8 mouse cellular contexts compared by ENCODE assay signal in the genomic region with DNA sequence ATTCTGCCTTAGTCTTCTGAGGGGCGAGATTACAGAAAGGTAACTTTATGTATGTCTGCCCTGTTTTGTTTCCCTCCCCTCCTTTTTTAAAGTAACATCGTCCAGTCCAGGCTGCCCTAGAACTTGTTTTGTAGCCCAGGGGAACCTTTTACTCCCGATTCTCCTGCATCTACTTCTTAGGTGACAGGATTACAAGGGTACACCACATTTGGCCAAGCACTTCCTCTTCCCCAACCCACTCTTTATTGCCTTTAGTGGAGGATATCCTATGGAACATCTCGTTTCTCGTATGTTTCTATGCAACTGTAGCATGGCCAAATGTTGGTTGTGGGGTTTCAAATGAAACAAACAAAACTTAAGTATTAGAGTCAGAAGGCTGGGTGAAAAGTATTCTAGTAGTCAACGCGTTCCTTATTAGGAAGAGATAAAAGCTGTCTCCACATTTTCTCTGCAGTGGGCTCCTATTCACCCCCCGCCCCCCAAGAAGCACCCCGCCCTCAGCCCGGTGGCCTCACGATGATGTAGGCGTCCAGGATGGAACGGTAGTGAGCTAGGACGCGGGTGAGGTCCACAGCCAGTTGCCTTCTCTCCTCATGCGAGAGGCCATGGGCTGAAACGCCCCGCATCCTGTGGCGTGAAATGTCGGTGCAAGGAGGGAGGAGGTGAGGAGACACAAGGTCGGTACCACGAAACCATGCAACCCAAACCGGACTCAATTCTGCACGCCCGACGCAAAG. TPM values are rescaled to one million over a fixed set of nuclear protein-coding genes. Genes with fewer than 3 reads are reported as not detected.
A peak's percentile ranks its signal among the peaks of the same experiment; 100 is the strongest.
DNase-seq lines count a peak whose midpoint lies in the region; ATAC-seq and TF ChIP-seq lines count a peak whose summit lies in the region.

No protein-coding gene starts in this region.

- H3K36me3 ChIP-seq in heart, embryonic 11.5 days (ENCODE audit: control insufficient read depth, insufficient read depth, low read length), result peaks cover 30% of the 10 kb centered on the region
- H3K36me3 ChIP-seq in CH12.LX (replicated peaks in 1 of 2; ENCODE audit: control insufficient read depth in 1 of 2, insufficient read depth in 1 of 2, low read length in 1 of 2), result peaks cover 48 to 64% of the 10 kb centered on the region in 2 experiments
- peaks cover 21% of the 10 kb centered on the region for H3K36me3 ChIP-seq in forebrain, embryonic 16.5 days (ENCODE audit: control insufficient read depth, insufficient read depth)
- peaks cover 43% of the 10 kb centered on the region for H3K36me3 ChIP-seq in macrophage (ENCODE audit: inconsistent target)

- TF ChIP-seq POLR2A in CH12.LX (IDR thresholded peaks at IDR 0.05; ENCODE audit: low read depth, low read length), result no peak

- intact Hi-C loops in heart, postnatal 14 days (cut with DNase I), result loop anchor here (5.0 to 10.0 kb wide), 2 partner anchors 42 to 135 kb away; a partner anchor contains a TSS

- 7% methylated on average over 26 of the region's 26 CpGs for WGBS in heart, embryonic 11.5 days (ENCODE audit: insufficient replicate concordance)
- WGBS in forebrain, embryonic 16.5 days, result 6% methylated on average over 26 of the region's 26 CpGs
- WGBS in macrophage (ENCODE audit: missing documents), result 3% methylated on average over 24 of the region's 26 CpGs

- H3K9me3 ChIP-seq in heart, embryonic 11.5 days (replicated peaks; ENCODE audit: control insufficient read depth, low read length), result no peaks in the 10 kb centered on the region
- H3K9me3 ChIP-seq in CH12.LX (replicated peaks; ENCODE audit: low read length), result no peaks in the 10 kb centered on the region
- H3K9me3 ChIP-seq in forebrain, embryonic 16.5 days (ENCODE audit: control insufficient read depth, low read length), result no peaks in the 10 kb centered on the region

- in situ Hi-C loops in CH12.LX (cut with MboI; ENCODE audit: low pct_ligation_motif_present, low pct_unique_long_range_greater_than_20kb, low sequenced_read_pairs), result no loop called here

- no peaks in the 10 kb centered on the region for H3K27me3 ChIP-seq in heart, embryonic 11.5 days (ENCODE audit: control insufficient read depth, insufficient read depth, low read length)
- H3K27me3 ChIP-seq in CH12.LX (replicated peaks), result no peaks in the 10 kb centered on the region
- H3K27me3 ChIP-seq in forebrain, embryonic 16.5 days (replicated peaks; ENCODE audit: control insufficient read depth, insufficient read depth, low read length), result no peaks in the 10 kb centered on the region

- H3K4me1 ChIP-seq in heart, embryonic 11.5 days (ENCODE audit: control insufficient read depth, insufficient read depth, low read length), result peaks cover 13% of the 10 kb centered on the region
- H3K4me1 ChIP-seq in CH12.LX (ENCODE audit: control insufficient read depth in 1 of 2, insufficient read depth in 2 of 2), result peaks cover 7 to 39% of the 10 kb centered on the region in 2 experiments
- peaks cover 41% of the 10 kb centered on the region for H3K4me1 ChIP-seq in forebrain, embryonic 16.5 days (replicated peaks; ENCODE audit: control insufficient read depth, insufficient read depth, low read length)

- no peak for TF ChIP-seq EP300 in CH12.LX (IDR thresholded peaks at IDR 0.05; ENCODE audit: low read length)

- peak overlapping the region; percentile 97 for H3K9ac ChIP-seq in heart, embryonic 11.5 days (ENCODE audit: low read depth, low read length)
- H3K9ac ChIP-seq in CH12.LX (ENCODE audit: insufficient read depth, low read depth), result peak overlapping the region; percentile 66
- peak overlapping the region; percentile 84 for H3K9ac ChIP-seq in forebrain, embryonic 16.5 days (replicated peaks; ENCODE audit: low read depth, low read length)

- peak overlapping the region; percentile 87 for H3K4me2 ChIP-seq in heart, embryonic 11.5 days
- H3K4me2 ChIP-seq in CH12.LX (ENCODE audit: insufficient read depth, low read depth, poor library complexity, severe bottlenecking), result peak overlapping the region; percentile 100
- H3K4me2 ChIP-seq in forebrain, embryonic 16.5 days (ENCODE audit: low read length), result peak overlapping the region; percentile 87

- dilution Hi-C loops in CH12.LX (cut with MboI; ENCODE audit: extremely low pct_ligation_motif_present, extremely low pct_unique_long_range_greater_than_20kb, low sequenced_read_pairs), result no loop called here

- DNase-seq in heart, postnatal 14 days, result no peak
- DNase-seq in CH12.LX (ENCODE audit: extremely low read depth), result no peak
- DNase-seq in right cerebral cortex, adult 2 months (ENCODE audit: low spot score in 2 of 2), result no peak
- DNase-seq in embryo, embryonic 10 days (ENCODE audit: low spot score), result no peak
- DNase-seq in c-Kit-positive CD71-positive TER-119-positive erythroid progenitor cells, embryonic 14.5 days (ENCODE audit: low spot score), result no peak

- peak; percentile 23 for ATAC-seq in heart, embryonic 11.5 days (replicated peaks; ENCODE audit: insufficient number of reproducible peaks, low FRiP score, low TSS enrichment)
- ATAC-seq in forebrain, embryonic 16.5 days, result peak; percentile 32; the same call in 1 of the 2 replicates

- peak overlapping the region; percentile 76 for H3K27ac ChIP-seq in heart, embryonic 11.5 days (ENCODE audit: low read depth, low read length)
- H3K27ac ChIP-seq in CH12.LX (ENCODE audit: insufficient read depth, low read depth) (peak overlapping the region; percentile 29), macrophage (peak overlapping the region; percentile 64)
- H3K27ac ChIP-seq in forebrain, embryonic 16.5 days (ENCODE audit: low read length), result peak overlapping the region; percentile 81

- no peak for TF ChIP-seq CTCF in CH12.LX (conservative IDR thresholded peaks at IDR 0.05 in 1 of 2, IDR thresholded peaks at IDR 0.05 in 1 of 2; ENCODE audit: low read depth in 2 of 2, low read length in 2 of 2)

- peak overlapping the region; percentile 70 for H3K4me3 ChIP-seq in heart, embryonic 11.5 days (ENCODE audit: low read depth, low read length)
- H3K4me3 ChIP-seq in CH12.LX (replicated peaks in 1 of 3; ENCODE audit: low read depth in 2 of 3, low read length in 2 of 3, poor library complexity in 1 of 3) (peak overlapping the region; percentile 86 to 93 (median 90)), macrophage (ENCODE audit: inconsistent target) (peak overlapping the region; percentile 99)
- peak overlapping the region; percentile 84 for H3K4me3 ChIP-seq in forebrain, embryonic 16.5 days (replicated peaks; ENCODE audit: low read length)

- no peak for TF ChIP-seq RAD21 in CH12.LX (IDR thresholded peaks at IDR 0.05; ENCODE audit: low read depth, low read length)

- H3K79me2 ChIP-seq in CH12.LX (replicated peaks; ENCODE audit: control insufficient read depth, extremely low read depth, insufficient read depth, poor library complexity, severe bottlenecking) (peaks cover 55% of the 10 kb centered on the region), macrophage (ENCODE audit: inconsistent target) (peaks cover 66% of the 10 kb centered on the region)

RNA-seq across cellular contexts. Expression of a gene that starts 0.6 kb away (rescaled TPM):
- 25.0 and 30.2 TPM in 2 replicates for polyA plus RNA-seq in heart, embryonic 11.5 days (2014; fragmentation: Nextera tagmentation; extraction: Ambion mirVana)
- 10 to 100 TPM; 15.7 TPM for total RNA-seq in heart, postnatal 14 days (2021)
- total RNA-seq in CH12.LX (2012; rRNA removed), result 40.8 and 52.9 TPM in 2 replicates
- 68.8 and 76.2 TPM in 2 replicates for total RNA-seq in CH12.LX (2014; rRNA removed)
- polyA plus RNA-seq in CH12.LX (2012; ENCODE audit: insufficient read length, low read depth), result 44.5 and 45.0 TPM in 2 replicates
- polyA plus RNA-seq in forebrain, embryonic 16.5 days (2015; fragmentation: Nextera tagmentation; extraction: Ambion mirVana), result 43.5 and 49.4 TPM in 2 replicates
- total RNA-seq in macrophage (2018; cell fraction: chromatin; rRNA removed), result 10 to 100 TPM; 15.0 to 36.8 (median 25.7) TPM
- 10 to 100 TPM; 15.5 to 20.2 (median 18.4) TPM for total RNA-seq in macrophage (2018; cell fraction: cytosol; rRNA removed)
- total RNA-seq in macrophage (2018; cell fraction: nucleus; rRNA removed), result 10 to 100 TPM; 17.9 to 44.2 (median 28.2) TPM
- polyA plus RNA-seq in macrophage (2018), result 14.0 to 16.8 TPM (median 14.2 TPM) in 3 replicates

RNA-seq across cellular contexts. Expression of a gene that starts 1.0 kb away (rescaled TPM):
- 14.3 and 14.9 TPM in 2 replicates for polyA plus RNA-seq in heart, embryonic 11.5 days (2014; fragmentation: Nextera tagmentation; extraction: Ambion mirVana)
- total RNA-seq in heart, postnatal 14 days (2021), result 1 to 10 TPM; 6.9 to 8.5 TPM
- total RNA-seq in CH12.LX (2012; rRNA removed) (11.4 and 12.3 TPM in 2 replicates), CH12.LX (2014; rRNA removed) (7.3 and 8.0 TPM in 2 replicates)
- polyA plus RNA-seq in CH12.LX (2012; ENCODE audit: insufficient read length, low read depth) (11.7 and 12.5 TPM in 2 replicates), macrophage (2018) (6.4 to 10.6 TPM (median 7.0 TPM) in 3 replicates)
- 18.4 and 23.5 TPM in 2 replicates for polyA plus RNA-seq in forebrain, embryonic 16.5 days (2015; fragmentation: Nextera tagmentation; extraction: Ambion mirVana)
- 10 to 100 TPM; 14.1 to 87.0 (median 47.6) TPM for total RNA-seq in macrophage (2018; cell fraction: chromatin; rRNA removed)
- total RNA-seq in macrophage (2018; cell fraction: cytosol; rRNA removed), result 1 to 10 TPM; 1.9 to 6.5 (median 3.8) TPM
- 10 to 100 TPM; 10.9 to 60.1 (median 31.0) TPM for total RNA-seq in macrophage (2018; cell fraction: nucleus; rRNA removed)

RNA-seq across cellular contexts. Expression of a gene that starts 10.2 kb away (rescaled TPM):
- polyA plus RNA-seq in heart, embryonic 11.5 days (2014; fragmentation: Nextera tagmentation; extraction: Ambion mirVana), result 67.3 and 68.2 TPM in 2 replicates
- total RNA-seq in heart, postnatal 14 days (2021), result 10 to 100 TPM; 65.8 to 71.0 TPM
- total RNA-seq in CH12.LX (2012; rRNA removed) (160 and 176 TPM in 2 replicates), CH12.LX (2014; rRNA removed) (166 and 168 TPM in 2 replicates)
- polyA plus RNA-seq in CH12.LX (2012; ENCODE audit: insufficient read length, low read depth) (123 and 156 TPM in 2 replicates), macrophage (2018) (54.3 to 77.0 TPM (median 59.3 TPM) in 3 replicates)
- 63.4 and 64.3 TPM in 2 replicates for polyA plus RNA-seq in forebrain, embryonic 16.5 days (2015; fragmentation: Nextera tagmentation; extraction: Ambion mirVana)
- total RNA-seq in macrophage (2018; cell fraction: chromatin; rRNA removed), result 100 to 1,000 TPM in 23 of 26 experiments, 10 to 100 TPM in 3; 74.1 to 206 (median 137) TPM
- total RNA-seq in macrophage (2018; cell fraction: cytosol; rRNA removed), result 10 to 100 TPM; 55.2 to 71.0 (median 63.8) TPM
- 100 to 1,000 TPM in 25 of 26 experiments, 10 to 100 TPM in 1; 95.8 to 344 (median 196) TPM for total RNA-seq in macrophage (2018; cell fraction: nucleus; rRNA removed)

RNA-seq across cellular contexts. Expression of a gene that starts 19.0 kb away (rescaled TPM):
- polyA plus RNA-seq in heart, embryonic 11.5 days (2014; fragmentation: Nextera tagmentation; extraction: Ambion mirVana), result 24.1 and 25.1 TPM in 2 replicates
- total RNA-seq in heart, postnatal 14 days (2021), result under 1 TPM; 0.31 to 0.56 TPM
- total RNA-seq in CH12.LX (2012; rRNA removed), result 0.38 TPM in 2 replicates
- 0.27 TPM in 1 of 2 replicates, not detected in the other for total RNA-seq in CH12.LX (2014; rRNA removed)
- polyA plus RNA-seq in CH12.LX (2012; ENCODE audit: insufficient read length, low read depth), result 0.97 and 1.0 TPM in 2 replicates
- 18.9 and 19.4 TPM in 2 replicates for polyA plus RNA-seq in forebrain, embryonic 16.5 days (2015; fragmentation: Nextera tagmentation; extraction: Ambion mirVana)
- total RNA-seq in macrophage (2018; cell fraction: chromatin; rRNA removed), result 10 to 100 TPM in 1 of 26 experiments, not detected in 25; 12.5 TPM
- total RNA-seq in macrophage (2018; cell fraction: cytosol; rRNA removed), result under 1 TPM in 1 of 26 experiments, not detected in 25; 0.24 TPM
- 1 to 10 TPM in 2 of 26 experiments, under 1 TPM in 3, not detected in 21; 0.61 to 3.5 (median 0.93) TPM for total RNA-seq in macrophage (2018; cell fraction: nucleus; rRNA removed)
- not detected in 3 replicates for polyA plus RNA-seq in macrophage (2018)

RNA-seq across cellular contexts. Expression of a gene that starts 23.4 kb away (rescaled TPM):
- 172 and 179 TPM in 2 replicates for polyA plus RNA-seq in heart, embryonic 11.5 days (2014; fragmentation: Nextera tagmentation; extraction: Ambion mirVana)
- total RNA-seq in heart, postnatal 14 days (2021), result 10 to 100 TPM; 88.2 to 91.9 TPM
- total RNA-seq in CH12.LX (2012; rRNA removed) (199 and 223 TPM in 2 replicates), CH12.LX (2014; rRNA removed) (215 and 219 TPM in 2 replicates)
- polyA plus RNA-seq in CH12.LX (2012; ENCODE audit: insufficient read length, low read depth) (468 and 755 TPM in 2 replicates), macrophage (2018) (101 to 165 TPM (median 143 TPM) in 3 replicates)
- polyA plus RNA-seq in forebrain, embryonic 16.5 days (2015; fragmentation: Nextera tagmentation; extraction: Ambion mirVana), result 186 and 212 TPM in 2 replicates
- total RNA-seq in macrophage (2018; cell fraction: chromatin; rRNA removed), result 10 to 100 TPM; 21.1 to 84.8 (median 45.3) TPM
- 100 to 1,000 TPM in 25 of 26 experiments, 10 to 100 TPM in 1; 97.3 to 147 (median 117) TPM for total RNA-seq in macrophage (2018; cell fraction: cytosol; rRNA removed)
- 100 to 1,000 TPM in 3 of 26 experiments, 10 to 100 TPM in 23; 30.7 to 112 (median 57.5) TPM for total RNA-seq in macrophage (2018; cell fraction: nucleus; rRNA removed)

Comparison
In these comparisons a context has a peak if more than half of its experiments do, and no peak if none do; other contexts are left out.
1. H3K27ac ChIP-seq: peak in every context shown above with its lines; median percentile 81 in forebrain, embryonic 16.5 days; 76 in heart, embryonic 11.5 days; 64 in macrophage; 29 in CH12.LX.